Mouse (Mus musculus) lung, adult 18-20 months (tissue): ENCODE results near the gene Crtap.
"Not testable (repeated sequence)": the region's sequence is repeated elsewhere in the genome, so short reads cannot be mapped to it uniquely, and the experiment has no call there.

Source experiments
- DNase-seq, 2 experiments: peaks; one replicate each; pipeline ENCODE4 v3.0.0; 2022; ENCODE audit warnings: mixed read lengths in 2 of 2

Gene Crtap

DNA sequence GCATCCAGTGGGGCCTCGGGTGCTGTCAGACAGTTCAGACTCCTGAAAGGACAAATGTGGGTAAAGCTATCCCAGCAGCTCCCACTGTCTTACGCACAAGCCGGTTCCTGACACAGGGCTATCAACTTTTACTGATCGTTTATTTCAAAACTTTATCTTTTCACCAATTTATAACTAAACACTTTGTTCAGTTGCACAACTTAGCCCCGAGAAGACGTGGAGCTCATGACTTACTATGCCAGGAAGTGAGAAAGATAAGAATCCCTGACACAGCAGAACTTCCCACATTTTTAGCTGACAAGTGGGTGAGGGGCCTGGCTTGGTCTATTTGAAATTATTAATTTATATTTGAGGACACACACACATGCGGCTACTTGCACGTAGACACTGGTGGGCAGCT, 4.2 kb upstream of the Crtap start:
- no peak for DNase-seq

DNA sequence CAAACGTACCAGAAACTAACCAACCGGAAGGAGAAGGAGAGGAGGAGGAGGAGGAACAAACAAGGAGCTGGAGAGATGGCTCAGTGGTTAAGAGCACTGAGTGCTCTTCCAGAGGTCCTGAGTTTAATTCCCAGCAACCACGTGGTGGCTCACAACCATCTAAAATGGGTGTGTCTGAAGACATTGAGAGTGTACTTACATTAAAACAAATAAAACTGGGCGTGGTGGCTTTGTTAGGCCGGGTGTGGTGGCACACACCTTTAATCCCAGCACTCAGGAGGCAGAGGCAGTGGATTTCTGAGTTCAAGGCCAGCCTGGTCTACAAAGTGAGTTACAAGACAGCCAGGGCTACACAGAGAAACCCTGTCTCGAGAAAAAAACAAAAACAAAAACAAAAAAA, 3.7 kb upstream of the Crtap start:
- not testable (repeated sequence) for DNase-seq

DNA sequence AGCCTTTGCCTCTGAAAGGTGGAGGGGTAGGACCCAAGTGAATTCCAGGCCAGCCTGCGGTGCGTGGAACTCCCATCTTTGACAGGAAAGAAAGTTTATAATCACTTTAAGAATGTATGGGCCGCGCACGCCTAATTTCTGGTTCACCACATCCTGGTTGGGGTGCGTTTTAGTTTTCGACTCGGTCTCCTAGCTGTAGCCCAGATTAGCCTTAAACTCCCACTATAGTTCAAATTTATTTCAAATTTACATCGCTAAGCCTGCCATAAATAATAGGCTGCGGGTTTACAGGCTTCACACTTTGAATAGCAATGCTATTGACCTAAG, 237 bp upstream of the Crtap start:
- DNase-seq = no peak

DNA sequence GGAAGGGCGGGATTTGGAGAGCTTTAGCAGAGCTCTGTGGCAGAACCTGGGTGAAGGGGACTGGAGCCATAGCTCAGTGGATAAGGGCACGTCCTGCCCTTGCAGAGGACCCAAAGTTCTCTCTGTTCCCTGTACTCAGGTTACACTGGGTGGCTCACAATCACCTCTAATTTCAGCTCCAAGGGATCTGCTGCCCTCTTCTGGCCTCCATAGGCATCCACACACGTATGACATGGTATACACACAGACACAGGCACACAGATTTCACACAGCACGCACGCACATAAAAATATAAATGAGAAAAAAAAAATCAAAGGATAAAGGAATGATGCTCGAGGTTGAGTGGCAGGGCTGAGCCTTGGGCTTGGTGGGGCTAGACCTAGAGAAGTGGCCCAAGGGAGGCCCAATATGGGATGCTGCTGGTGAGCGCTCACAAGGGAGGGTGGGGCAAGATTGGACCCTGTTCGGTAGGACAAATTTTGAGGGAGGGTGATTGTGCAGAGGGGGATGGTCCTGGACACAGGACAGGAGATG, 1.0 kb downstream of the Crtap start:
- DNase-seq = no peak

DNA sequence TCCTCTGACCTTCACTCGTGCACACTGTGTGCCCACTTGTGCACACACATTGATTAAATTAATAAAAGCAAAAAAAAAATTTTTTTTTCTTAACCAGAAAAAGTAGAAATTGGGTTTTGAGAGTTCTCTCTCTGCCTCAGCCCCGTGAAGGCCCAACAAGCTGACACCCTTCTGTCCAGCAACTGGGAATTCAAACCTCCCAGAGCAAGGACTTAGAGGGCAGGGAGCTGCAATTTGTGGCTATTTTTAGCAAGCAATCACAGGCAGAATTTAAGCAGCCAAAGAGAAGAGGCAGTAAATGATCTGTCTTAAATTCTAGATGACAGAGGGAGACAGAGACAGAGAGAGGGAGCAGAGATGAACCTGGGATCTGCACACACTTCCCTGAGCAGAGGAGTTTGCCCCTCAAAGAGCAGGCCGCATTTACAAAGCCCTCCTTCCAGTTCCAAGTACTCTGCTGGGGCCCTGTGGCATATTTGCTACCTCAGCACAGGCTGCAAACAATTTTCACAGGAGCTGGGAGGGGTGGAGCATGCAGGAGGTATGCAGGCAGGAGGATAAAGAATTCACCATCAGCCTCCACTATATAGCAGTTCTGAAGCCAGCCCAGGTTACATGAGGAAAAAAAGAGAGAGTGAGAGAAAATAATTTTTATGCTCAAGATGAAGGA, 1.6 kb downstream of the Crtap start:
- no peak for DNase-seq

DNA sequence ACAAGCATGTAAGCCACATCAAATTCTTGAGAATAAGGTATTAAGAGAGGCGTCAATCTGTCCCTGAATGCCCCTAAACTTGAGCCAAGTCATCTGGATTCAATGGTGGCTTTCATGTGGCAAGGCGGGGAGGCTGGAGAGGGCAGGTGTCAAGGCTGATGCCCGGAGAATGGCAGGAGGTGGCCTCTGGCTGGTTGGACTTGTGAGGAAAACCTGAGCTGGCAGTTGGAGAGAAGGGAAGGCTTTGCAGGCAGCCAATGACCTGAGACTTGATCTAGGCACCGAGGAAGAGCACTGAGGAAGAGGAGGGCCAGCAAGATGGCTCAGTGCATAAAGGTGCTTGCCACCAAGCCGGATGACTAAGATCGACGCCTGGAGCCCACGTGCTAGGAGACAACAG, 2.2 kb downstream of the Crtap start:
- no peak for DNase-seq

DNA sequence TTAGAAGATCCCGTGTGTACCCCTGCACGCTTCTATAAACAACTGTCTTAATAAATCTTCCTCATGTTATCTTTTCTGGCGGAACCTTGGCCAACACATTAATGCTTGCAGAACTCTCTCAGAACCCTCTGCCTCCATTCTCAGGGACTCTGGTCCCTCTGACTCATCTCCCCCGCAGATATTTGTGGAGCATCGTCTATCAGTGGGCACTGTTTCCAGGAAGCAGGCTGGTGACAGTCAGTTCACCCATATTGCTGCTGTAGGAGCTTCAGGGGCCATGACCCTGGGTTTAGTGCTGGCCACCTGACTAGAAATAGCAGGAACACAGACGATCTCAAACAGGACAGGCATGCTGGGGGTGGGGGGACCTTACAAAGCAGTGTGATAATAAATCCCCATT, 3.4 kb downstream of the Crtap start:
- no peak for DNase-seq

DNA sequence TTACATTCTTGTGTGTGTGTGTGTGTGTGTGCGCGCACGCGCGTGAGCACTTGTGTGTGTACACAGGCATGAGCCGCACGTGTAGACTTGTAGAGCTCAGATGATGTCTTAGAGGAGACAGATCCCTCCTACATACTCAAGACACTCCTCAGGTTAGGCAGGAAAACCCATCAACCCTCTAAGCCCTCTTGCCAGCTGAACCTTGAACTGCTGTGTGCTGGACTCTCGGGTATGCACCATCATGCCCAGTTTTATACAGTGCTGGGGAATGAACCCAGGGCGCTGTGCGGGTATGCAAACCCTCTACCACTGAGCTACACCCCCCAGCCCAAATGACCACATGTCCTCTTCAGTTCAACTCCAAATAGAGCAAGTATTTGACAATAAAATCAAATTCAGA, 5.3 kb downstream of the Crtap start:
- no peak for DNase-seq

DNA sequence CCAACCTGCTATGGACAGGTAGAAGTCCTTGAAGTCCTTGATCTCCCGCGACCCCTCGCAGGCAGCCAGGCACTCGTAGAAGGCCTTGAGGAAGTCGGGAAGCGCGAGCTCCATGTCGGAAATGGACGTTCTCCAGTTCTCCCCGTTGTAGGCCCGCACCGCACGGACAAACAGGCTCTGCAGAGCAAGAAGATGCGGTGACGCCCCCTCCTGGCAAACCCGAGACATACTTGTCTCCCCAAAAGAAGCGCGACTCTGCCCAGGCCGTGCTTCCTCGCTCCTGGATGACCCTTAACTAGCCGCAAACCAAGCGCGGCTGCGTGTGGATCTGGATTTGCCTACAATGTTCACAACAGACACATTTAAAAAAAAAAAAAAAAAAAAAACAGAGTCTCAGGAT, 5.8 kb downstream of the Crtap start:
- no peak for DNase-seq

DNA sequence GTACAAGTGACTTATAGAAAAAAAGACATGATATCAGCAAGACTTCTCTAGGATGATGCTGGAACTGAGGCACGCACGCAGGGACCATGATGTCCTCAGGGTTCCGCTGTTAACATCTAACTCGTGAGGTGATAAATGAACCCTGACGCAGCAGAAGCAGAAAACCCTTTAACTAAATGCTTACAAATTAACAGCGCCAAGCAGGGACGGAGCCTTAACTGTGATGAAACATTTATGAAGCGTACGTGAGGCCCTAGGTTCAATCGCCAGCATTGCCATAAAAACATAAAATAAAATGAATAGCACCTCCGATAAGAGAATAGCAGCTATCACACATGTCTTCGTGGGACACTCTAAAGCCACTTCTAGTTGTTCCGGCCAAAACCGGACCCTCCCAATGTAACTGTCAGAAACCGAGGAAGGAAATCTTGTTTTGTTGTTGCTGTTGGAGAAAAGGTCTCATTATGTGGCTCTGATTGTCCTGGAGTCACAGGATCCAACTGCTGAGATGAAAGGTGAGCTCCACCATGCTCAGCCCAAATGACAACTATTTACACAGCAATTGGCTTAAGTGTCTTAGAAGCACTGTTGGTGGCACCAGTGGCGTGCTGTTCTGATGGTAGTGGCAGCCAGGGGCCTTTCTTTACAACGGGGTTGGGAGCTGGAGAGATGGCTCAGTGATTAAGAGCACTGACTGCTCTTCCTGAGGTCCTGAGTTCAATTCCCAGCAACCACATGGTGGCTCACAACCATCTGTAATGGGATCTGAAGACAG, 7.4 kb downstream of the Crtap start:
- no peak for DNase-seq

DNA sequence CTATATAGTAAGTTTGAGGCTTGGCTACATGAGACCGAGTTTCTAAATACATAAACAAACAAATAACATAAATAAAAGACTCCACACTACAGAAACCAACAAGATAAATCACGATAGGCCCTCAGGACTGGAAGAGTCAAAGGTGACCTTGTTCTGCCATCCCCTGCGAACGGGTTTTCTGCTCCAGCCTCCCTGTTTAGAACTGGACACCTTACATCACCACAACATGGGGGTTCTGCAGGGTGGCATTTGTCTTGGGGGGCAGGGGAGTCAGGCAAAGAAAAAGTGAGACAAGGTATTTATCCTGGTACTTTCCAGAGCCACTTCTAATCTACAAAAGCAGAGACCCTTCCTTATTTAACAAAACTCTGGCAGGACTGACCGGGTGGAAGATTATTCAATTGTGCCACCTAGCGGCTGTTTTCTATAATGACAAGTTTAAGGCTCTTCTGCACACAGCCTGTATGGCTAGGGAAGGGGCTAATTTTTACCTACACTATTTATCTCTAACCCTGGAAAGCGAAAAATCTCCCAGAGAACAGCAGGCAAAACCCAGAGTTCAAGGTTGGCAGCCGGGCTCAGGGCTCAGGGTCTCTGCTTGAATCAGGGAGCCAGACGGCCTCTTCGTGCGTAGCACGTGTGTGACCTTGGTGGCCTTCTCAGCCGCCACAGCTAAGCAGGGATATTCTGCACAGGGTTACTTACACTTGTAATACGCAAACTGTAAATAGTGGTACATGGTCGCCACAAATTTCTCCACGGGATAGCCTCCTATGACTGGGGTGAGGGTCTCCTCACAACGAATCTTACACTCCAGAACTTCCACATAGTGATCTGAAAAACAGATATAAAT, 9.4 kb downstream of the Crtap start:
- DNase-seq = peak in 1 of 2 experiments; percentile 21

DNA sequence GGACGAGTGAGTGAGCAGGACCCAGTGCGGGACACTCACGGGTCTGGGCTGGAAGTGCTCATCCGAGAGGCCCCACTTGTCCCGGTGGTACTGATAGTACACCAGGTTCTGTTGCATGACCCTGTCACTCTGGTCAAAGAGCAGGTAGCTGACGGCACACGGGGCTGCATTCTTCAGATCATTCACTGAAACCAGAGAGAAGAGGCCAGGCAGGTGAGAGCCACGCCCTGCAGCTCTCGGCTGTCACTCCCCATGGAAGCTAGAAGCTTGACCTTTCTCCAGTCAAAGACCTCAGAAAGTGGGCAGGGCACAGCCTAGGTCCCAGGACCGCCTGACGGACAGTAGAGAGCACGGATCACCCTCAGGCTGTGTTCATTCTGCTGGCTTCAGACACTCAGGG, 10.6 kb downstream of the Crtap start:
- no peak for DNase-seq

DNA sequence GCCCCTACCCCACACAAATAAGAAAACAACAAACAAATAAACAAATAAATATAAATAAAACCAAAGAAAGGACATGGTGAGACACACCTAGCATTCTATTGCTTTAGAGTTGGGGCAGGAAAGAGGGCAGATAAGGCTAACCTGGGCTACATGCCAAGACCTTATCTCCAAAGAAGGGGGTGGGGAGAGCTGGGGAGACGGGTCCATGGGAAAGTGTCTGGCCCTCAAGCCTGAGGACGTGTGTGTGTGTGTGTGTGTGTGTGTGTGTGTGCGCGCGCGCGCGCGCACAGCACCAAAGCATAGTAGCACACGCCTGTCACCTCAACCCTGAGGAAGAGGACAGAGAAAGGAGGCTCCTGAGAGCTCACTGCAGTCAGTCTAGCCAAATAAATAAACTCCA, 13.3 kb downstream of the Crtap start:
- DNase-seq = peak in 1 of 2 experiments; percentile 22

DNA sequence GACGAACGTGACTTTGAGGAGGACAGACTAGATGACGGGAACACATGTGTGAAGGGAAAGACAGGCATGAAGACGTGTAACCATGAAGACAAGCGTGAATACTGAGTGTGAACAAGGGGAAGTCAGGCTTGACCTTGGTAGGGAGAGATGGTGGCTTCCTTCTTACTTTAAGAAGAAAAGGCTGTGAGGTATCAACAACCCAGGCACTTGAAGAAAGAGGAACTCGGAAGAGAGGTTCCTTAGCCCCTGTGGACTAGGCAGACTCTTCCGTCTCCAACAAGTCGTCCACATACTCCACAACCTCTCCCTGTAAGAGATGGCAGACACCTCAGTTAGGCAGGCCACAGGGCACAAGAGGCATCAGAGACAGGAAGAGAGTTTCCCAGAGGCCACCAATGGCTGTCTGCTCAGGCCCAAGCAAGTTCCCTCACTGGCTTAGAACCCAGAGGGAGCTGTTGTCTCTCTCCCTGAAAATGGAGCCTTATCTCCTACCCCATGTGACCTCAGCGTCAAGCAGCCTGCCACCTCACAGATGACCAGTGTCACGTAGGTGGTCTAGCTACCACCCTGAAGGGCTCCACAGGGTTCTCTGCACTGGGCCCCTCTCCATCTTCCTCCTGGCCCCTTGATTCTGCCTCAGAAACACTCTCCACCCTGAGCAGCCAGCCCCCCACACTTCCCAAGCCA, 15.1 kb downstream of the Crtap start:
- DNase-seq = no peak

DNA sequence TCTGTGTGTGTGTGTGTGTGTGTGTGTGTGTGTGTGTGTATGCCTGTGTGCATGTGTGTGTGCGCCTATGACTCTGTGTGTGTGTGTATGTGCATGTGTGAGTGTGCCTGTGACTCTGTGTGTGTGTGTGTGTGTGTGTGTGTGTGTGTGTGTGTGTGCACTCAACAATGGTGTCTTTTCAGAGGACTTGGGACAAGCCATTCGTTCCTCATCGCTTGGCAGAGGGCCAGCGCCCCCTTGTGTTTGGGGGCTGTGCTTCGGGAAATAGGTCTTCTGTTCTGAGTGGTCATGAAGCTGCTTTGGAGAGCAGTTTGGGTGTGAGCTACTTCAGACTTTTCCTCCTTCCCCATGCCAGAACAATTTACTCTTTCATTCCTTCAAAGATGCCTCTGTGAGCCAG, 18.8 kb downstream of the Crtap start:
- not testable (repeated sequence) for DNase-seq

DNA sequence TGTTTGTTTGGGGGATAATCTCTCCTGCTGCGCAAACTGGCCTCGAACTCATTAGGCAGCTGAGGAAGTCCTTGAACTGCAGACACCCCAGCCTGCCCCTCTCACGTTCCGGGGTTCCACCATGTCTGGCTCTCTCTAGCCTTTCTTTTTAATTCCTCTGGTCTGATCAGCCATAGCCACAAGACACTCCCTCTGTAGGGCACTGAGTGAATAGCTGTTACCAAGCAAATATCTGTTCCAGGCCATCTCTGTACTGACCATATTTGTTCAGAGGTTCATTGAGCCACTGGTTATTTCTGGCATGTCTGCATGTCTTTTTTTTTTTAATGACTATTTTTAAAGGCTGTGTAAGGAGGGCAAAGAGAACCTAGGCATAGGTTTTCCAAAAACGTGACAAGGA, 21.1 kb downstream of the Crtap start:
- DNase-seq = not testable (repeated sequence)

DNA sequence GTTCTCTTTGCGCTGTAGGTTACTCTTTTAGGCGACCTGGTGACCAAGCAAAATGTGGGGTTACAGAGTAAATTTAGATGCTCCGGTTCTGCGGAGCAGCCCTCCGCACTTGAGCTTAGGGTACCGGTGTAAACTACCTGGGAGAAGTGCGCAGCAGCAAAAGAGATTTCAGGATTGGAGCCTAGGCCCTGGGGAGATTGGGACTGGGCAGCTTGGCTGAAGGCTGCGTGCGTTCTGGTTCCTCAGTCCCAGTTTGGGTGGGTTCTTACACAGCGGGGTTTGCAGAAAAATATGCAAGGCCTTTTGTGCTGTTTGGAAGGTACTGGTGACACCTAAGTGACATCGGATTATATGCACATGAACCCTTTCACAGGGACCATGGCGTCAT, 22.0 kb downstream of the Crtap start:
- no peak for DNase-seq

DNA sequence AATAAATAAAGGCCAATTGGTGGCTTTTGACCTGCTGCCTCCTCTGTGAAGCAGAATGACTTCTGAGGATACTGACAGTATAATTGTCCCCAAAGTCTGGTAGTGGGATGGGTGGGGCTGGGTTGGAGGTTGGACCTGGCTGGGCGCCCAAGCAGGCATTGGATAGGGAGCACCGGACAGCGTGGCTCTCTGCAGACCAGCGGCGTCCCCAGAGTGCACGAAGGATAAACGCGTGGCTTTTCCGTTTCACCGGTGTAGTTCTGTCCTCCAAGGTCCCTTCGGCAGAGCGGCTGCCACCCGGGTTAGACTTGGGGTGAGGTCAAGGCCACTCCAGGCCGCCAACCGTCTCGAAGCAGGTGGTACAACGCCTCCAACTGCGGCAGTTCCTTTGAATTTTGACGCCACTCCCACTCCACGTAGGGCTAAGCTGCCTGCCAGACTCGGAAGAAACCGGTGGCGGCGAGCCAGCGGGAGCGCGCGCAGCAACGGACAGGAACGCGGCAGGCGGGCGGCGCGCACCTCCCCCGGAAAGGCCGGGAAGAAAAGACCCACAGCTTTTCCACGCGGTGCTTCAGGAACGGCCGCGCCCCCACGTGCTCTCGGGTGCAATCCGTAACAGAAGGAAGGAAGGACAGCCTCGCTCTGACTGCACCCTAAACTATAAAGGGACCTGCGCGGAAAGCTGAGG, 22.5 kb downstream of the Crtap start:
- peak; percentile 85 to 90 for DNase-seq

DNA sequence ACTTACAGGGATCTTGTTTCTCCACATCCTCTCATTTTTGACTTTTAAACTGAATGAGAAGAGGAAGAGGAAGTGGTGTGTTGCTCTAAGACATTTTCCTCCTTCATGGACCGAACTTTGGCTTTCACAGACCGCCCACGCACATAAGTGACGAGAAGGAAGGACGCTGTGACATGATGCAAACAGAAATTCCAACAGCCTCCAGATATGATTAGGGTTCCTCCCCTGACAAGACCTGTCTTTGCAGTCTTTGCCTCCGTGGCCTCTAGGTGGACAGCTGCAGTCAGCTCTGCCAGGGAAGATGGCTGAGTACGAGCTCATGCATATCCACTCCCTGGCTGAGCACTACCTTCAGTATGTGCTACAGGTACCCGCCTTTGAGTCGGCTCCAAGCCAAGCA, 60.6 kb downstream of the Crtap start, which contains the start of gene Bcl2a1c:
TSS of gene Bcl2a1c (plus strand) at position 281 of the 400 bp plus-strand sequence.
- DNase-seq = peak; percentile 4 to 12

DNA sequence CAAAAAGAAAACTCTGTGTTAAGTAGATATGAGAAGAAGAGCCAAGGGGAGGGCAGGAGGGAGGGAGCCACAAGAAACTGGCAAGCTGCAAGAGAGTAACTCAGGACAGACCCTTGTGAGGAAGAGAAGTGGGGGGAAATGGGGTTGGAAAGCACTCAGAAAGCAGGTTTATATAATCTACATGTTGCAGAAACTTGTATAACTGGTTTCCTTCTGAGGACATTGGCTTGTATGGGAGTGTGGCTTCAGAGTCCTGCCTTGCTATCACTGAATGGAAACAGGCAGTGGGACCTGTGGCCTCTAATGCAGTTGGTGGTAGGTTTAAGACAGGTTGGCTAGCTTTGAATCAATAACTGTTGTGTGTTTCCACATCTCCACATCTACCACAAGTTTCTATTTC, 62.1 kb downstream of the Crtap start:
- DNase-seq = peak; percentile 6 to 40

DNA sequence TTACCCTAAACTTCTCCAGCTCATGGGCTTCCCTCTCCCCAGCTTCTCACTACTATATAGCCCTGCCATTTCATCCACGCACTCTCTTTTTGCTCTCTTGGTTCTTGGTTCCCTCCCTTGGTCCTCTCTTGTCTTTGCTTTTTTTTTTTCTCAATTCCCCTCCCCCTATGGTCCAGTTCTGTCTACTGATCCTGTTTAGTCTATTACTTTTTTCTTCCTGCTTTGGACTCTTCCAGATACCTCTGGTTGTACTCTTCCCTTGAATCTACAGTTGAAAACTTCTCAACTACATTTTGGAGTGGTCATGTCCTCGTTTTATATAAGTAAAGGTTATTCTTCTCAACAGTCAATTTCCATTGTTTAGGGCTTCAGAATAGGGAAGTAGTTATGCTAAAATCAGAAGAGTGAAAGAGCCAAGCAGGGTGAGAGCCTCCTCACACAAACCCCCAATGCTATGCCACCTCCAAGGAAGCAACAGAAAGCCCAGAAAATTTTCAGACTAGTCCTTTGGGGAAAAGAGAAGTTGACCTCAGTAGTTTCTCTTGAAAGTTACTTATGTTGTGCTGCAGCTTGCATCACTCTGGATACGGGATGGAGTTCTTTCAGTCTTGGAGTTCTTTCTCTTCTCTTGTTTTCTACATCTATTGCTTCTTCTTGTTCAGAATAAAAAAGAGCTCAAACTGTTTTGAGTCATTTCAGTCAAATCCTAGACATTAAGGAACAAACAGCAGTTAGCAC, 64.3 kb downstream of the Crtap start:
- DNase-seq = no peak
